Mouse (Mus musculus) liver, postnatal 0 days (tissue): ENCODE measurements around the gene Esyt1. TPM values are rescaled to one million over a fixed set of nuclear protein-coding genes. Genes with fewer than 3 reads are reported as not detected.
"Not testable (repeated sequence)": the region's sequence is repeated elsewhere in the genome, so short reads cannot be mapped to it uniquely, and the experiment has no call there.

ENCODE experiments used
- ATAC-seq: fragments of 200-750 bp; cut with Nextera tagmentation; 2 replicates; pipeline ENCODE4 v1.8.0; 2017; ENCODE audit warnings: mild to moderate bottlenecking, moderate library complexity
- DNase-seq: peaks from one replicate; pipeline ENCODE4 v3.0.0-alpha.2; 2016
- H3K27ac ChIP-seq: fragments of 300-500 bp; sonication (generic); 2 replicates; pipeline ENCODE4 v1.5.1; 2014; ENCODE audit warnings: antibody characterized with exemption, moderate library complexity, mild to moderate bottlenecking, low read depth
- H3K27me3 ChIP-seq: fragments of 300-500 bp; sonication (generic); 2 replicates; pipeline ENCODE4 v1.6.1; 2014; ENCODE audit warnings: low read length, control low read depth, mixed read lengths; ENCODE audit not compliant: insufficient read depth
- H3K36me3 ChIP-seq: fragments of 300-500 bp; sonication (generic); replicated peaks from 2 replicates; pipeline ENCODE4 v1.6.1; 2014; ENCODE audit warnings: mild to moderate bottlenecking, control low read depth, low read length, moderate library complexity, mixed read lengths; ENCODE audit not compliant: insufficient read depth
- H3K4me1 ChIP-seq: fragments of 300-500 bp; sonication (generic); 2 replicates; pipeline ENCODE4 v1.6.1; 2014; ENCODE audit warnings: antibody characterized with exemption, mild to moderate bottlenecking, control low read depth; ENCODE audit not compliant: insufficient read depth
- H3K4me2 ChIP-seq: fragments of 300-500 bp; sonication (generic); 2 replicates; pipeline ENCODE4 v1.6.1; 2014; ENCODE audit warnings: low read depth, mild to moderate bottlenecking, low read length, moderate library complexity, mixed read lengths
- H3K4me3 ChIP-seq: fragments of 300-500 bp; sonication (generic); 2 replicates; pipeline ENCODE4 v1.5.1; 2014; ENCODE audit warnings: low read depth, low read length
- H3K9ac ChIP-seq: fragments of 300-500 bp; sonication (generic); replicated peaks from 2 replicates; pipeline ENCODE4 v1.6.1; 2014; ENCODE audit warnings: mild to moderate bottlenecking, moderate library complexity
- H3K9me3 ChIP-seq: fragments of 300-500 bp; sonication (generic); 2 replicates; pipeline ENCODE4 v1.6.1; 2016; ENCODE audit warnings: mild to moderate bottlenecking, control low read depth, low read length, mixed read lengths
- CTCF ChIP-seq: sonication (generic); IDR thresholded peaks from 2 replicates; pipeline ENCODE4 v1.5.1; 2016; ENCODE audit warnings: antibody characterized with exemption, low read depth
- EP300 ChIP-seq: IDR thresholded peaks from 2 replicates; pipeline ENCODE4 v1.6.1; 2016; ENCODE audit warnings: antibody characterized with exemption, low read depth, mild to moderate bottlenecking
- WGBS: fragments of 180-500 bp; shearing (Covaris S2); extraction: QIAGEN DNeasy Blood & Tissue Kit; methylation state at CpG from one replicate; pipeline ENCODE4 v1.1.7; 2014; ENCODE audit not compliant: insufficient replicate concordance; 5-methylcytosine and 5-hydroxymethylcytosine counted together
- polyA plus RNA-seq: library from polyadenylated mRNA; unstranded; fragments of >200 nt; fragmentation: Nextera tagmentation; extraction: Ambion mirVana; gene quantifications from 2 replicates; pipeline ENCODE4 v1.2.1, GENCODE M21; 2015

Gene Esyt1
- polyA plus RNA-seq, 1 experiment from 2014 or later: 7.6 TPM

GRCm38 (mm10) chr10:128556286-128556685 lies 30.6 kb upstream of the Esyt1 start:
- Histone ChIP-seq H3K27me3 (no peaks in the 10 kb centered on the region), H3K4me2 (no peak overlapping the region), H3K27ac (no peak overlapping the region), H3K9ac (no peak overlapping the region), H3K4me1 (no peaks in the 10 kb centered on the region), H3K9me3 (no peaks in the 10 kb centered on the region), H3K4me3 (no peak overlapping the region), H3K36me3 (peaks cover 40% of the 10 kb centered on the region)
- DNase-seq (no peak), ATAC-seq (no peak)
- TF ChIP-seq CTCF (peak; percentile 60), EP300 (no peak)

GRCm38 (mm10) chr10:128555567-128555966 lies 29.9 kb upstream of the Esyt1 start:
- ATAC-seq, H3K4me2 ChIP-seq, H3K27ac ChIP-seq, H3K4me1 ChIP-seq, H3K9me3 ChIP-seq, H3K9ac ChIP-seq, H3K27me3 ChIP-seq, DNase-seq, H3K4me3 ChIP-seq: not testable (repeated sequence)
- whole genome bisulfite sequencing: 52% methylated on average over 1 of the region's 1 CpGs
- H3K36me3 ChIP-seq: peaks cover 33% of the 10 kb centered on the region

GRCm38 (mm10) chr10:128550144-128550823 lies 24.6 kb upstream of the Esyt1 start:
- H3K4me1 ChIP-seq, H3K36me3 ChIP-seq, H3K9me3 ChIP-seq, H3K27ac ChIP-seq, H3K4me2 ChIP-seq, H3K9ac ChIP-seq, H3K27me3 ChIP-seq, ATAC-seq, H3K4me3 ChIP-seq, DNase-seq: not testable (repeated sequence)
- WGBS: 70% methylated on average over 11 of the region's 11 CpGs

GRCm38 (mm10) chr10:128549682-128550057 lies 24.0 kb upstream of the Esyt1 start:
- ATAC-seq, H3K9me3 ChIP-seq, H3K27me3 ChIP-seq, H3K4me1 ChIP-seq, H3K4me3 ChIP-seq, H3K9ac ChIP-seq, H3K27ac ChIP-seq, DNase-seq: not testable (repeated sequence)
- H3K36me3 ChIP-seq: peaks cover 11% of the 10 kb centered on the region
- peak overlapping the region; percentile 91; the same call in 1 of the 2 replicates for H3K4me2 ChIP-seq
- 70% methylated on average over 6 of the region's 6 CpGs for WGBS

DNA sequence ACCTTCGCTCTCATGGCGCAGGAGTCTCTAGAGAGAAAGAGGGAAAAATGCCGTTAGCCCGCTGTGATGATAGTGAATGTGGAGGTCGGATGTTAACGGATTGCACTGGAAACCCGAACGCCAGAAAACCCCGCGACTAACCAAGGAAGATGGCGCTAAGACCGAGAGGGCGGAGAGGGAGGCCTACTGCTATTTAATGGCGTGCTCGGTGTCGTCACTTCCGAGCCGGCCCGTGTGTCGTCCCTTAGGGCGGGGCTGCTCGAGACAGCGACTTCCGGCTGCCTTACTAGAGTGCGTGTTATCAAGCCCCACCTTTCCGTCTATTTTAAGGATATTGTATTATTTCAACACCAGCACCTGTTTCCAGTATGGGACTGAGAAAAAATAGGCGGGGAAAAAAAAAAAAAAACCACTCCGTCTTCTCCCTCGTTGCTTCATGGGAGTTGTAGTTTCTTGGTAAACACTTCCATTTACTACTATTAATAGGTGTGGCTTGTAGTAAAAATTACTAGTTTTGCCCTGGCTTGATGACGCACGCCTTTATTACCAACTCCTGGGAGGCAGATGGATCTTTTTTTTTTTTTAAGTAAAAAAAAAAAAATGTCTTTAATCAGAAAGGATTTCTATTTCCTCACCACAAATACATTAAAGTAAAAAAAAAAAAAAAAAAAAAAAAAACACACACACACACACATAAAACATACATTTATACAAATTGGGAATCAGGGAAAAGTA lies 23.4 kb upstream of the Esyt1 start, which contains the start of gene Rpl41:
Gene Rpl41 (minus strand): TSS at position 359 of the 735 bp plus-strand sequence.
- no peaks in the 10 kb centered on the region for H3K27me3 ChIP-seq
- peak within 1 kb of the TSS; percentile 90 for H3K4me3 ChIP-seq
- TF ChIP-seq CTCF: 0 out of 2 replicates have a peak, but pooled peaks have one; percentile 5
- peak; percentile 84 for TF ChIP-seq EP300
- H3K9ac ChIP-seq: peak within 1 kb of the TSS; percentile 84
- ATAC-seq (peak; percentile 84), DNase-seq (peak; percentile 94)
- peaks cover 16% of the 10 kb centered on the region for H3K36me3 ChIP-seq
- H3K4me2 ChIP-seq: peak within 1 kb of the TSS; percentile 91
- peaks cover 9% of the 10 kb centered on the region for H3K4me1 ChIP-seq
- H3K9me3 ChIP-seq: no peaks in the 10 kb centered on the region
- peak within 1 kb of the TSS; percentile 92 for H3K27ac ChIP-seq
- under 1% methylated on average over 31 of the region's 31 CpGs for WGBS

- WGBS: under 1% methylated on average over 20 of the region's 30 CpGs
- not testable (repeated sequence) for H3K27me3 ChIP-seq, H3K4me1 ChIP-seq, ATAC-seq, H3K9me3 ChIP-seq, DNase-seq
- peak overlapping the region; percentile 91 for H3K4me2 ChIP-seq
- peak overlapping the region; percentile 84 for H3K9ac ChIP-seq
- H3K4me3 ChIP-seq: peak overlapping the region; percentile 90
- H3K36me3 ChIP-seq: peaks cover 24% of the 10 kb centered on the region
- H3K27ac ChIP-seq: peak overlapping the region; percentile 92
Observed at GRCm38 (mm10) chr10:128548051-128548791, 22.6 kb upstream of the Esyt1 start.
